Mouse (Mus musculus): ENCODE data around the gene Kbtbd13.

GRCm38 (mm10) chr9:65371756-65372155, 19.7 kb downstream of the Kbtbd13 start:
- no peak for TF ChIP-seq POLR2A (IDR thresholded peaks at IDR 0.05; ENCODE audit: low read depth, low read length)
- TF ChIP-seq MAZ (IDR thresholded peaks at IDR 0.05; ENCODE audit: low read depth, low read length): no peak
- no peak for TF ChIP-seq ZNF384 (IDR thresholded peaks at IDR 0.05; ENCODE audit: low read depth, low read length)
- no peak for TF ChIP-seq RAD21 (IDR thresholded peaks at IDR 0.05; ENCODE audit: low read depth, low read length)

Data from CH12.LX (cell line).